Mouse (Mus musculus): ENCODE measurements around the gene Tub.

DNA sequence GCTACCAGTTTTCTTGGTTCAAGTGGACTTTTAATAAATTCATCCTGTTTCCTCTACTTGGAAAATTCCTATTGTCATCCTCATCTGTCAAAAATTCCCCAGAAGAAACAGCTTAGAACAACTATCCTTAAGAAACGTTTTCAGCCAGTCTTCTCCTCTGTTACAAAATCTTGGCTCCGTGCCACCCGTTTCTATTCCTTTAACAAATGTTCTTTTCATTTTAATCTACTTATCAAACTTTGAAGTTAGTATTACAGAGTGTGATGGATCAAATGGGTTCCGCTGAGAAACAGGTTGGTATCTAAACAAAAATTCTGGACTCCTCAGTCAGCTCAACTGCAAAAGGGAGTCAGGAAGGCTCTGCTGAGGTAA is 133.7 kb downstream of the Tub start:
- no peak for TF ChIP-seq POLR2A (IDR thresholded peaks at IDR 0.05; ENCODE audit: low read depth, low read length)
- TF ChIP-seq CTCF (IDR thresholded peaks at IDR 0.05; ENCODE audit: extremely low read depth, insufficient read depth, insufficient read length, insufficient replicate concordance), result no peak

All from spleen, adult 2 months (tissue).